Mouse (Mus musculus) lung, postnatal 0 days (tissue): Measurements from ENCODE around the gene Cntn5.

Experiments
- CTCF ChIP-seq: IDR thresholded peaks from 2 replicates; pipeline ENCODE4 v1.5.1; 2016; ENCODE audit warnings: antibody characterized with exemption, mild to moderate bottlenecking
- EP300 ChIP-seq: IDR thresholded peaks from 2 replicates; pipeline ENCODE4 v1.6.1; 2016; ENCODE audit warnings: antibody characterized with exemption, mild to moderate bottlenecking, control low read depth

DNA sequence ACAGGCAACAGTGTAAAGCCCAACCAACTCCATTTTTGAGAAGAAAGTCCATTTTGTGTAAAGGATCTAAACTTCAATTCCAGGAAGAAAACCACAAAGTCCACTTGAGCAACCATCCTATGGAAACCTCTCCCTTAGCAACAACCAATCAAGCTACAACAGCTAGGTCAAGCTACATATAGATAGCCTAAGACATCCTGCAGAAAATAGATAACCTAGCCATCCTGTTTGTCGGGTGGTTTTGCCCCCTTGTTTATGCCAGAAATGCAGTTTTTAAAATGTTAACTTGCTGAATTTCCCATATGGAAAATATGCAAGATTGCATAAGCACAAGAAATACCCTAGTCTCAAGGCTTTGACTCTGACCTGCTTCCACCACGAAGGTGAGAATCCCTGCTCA is 373.5 kb downstream of the Cntn5 start:
- TF ChIP-seq CTCF: no peak
- no peak for TF ChIP-seq EP300
